Mouse (Mus musculus) intestine, postnatal 0 days (tissue): ENCODE measurements around the gene Cisd1. TPM values are rescaled to one million over a fixed set of nuclear protein-coding genes. Genes with fewer than 3 reads are reported as not detected.
"Not testable (repeated sequence)": the region's sequence is repeated elsewhere in the genome, so short reads cannot be mapped to it uniquely, and the experiment has no call there.

Experiments
- ATAC-seq: fragments of 200-750 bp; cut with Nextera tagmentation; 2 replicates; pipeline ENCODE4 v1.8.0; 2017; ENCODE audit warnings: mild to moderate bottlenecking, moderate TSS enrichment, moderate library complexity
- H3K27ac ChIP-seq: fragments of 300-500 bp; sonication (generic); 2 replicates; pipeline ENCODE4 v1.5.1; 2014; ENCODE audit warnings: mild to moderate bottlenecking, low read depth, low read length, moderate library complexity
- H3K27me3 ChIP-seq: fragments of 300-500 bp; sonication (generic); replicated peaks from 2 replicates; pipeline ENCODE4 v1.6.1; 2014; ENCODE audit warnings: low read length, mixed read lengths; ENCODE audit not compliant: control insufficient read depth, insufficient read depth
- H3K36me3 ChIP-seq: fragments of 300-500 bp; sonication (generic); 2 replicates; pipeline ENCODE4 v1.6.1; 2014; ENCODE audit warnings: mild to moderate bottlenecking, moderate library complexity; ENCODE audit not compliant: control insufficient read depth, insufficient read depth
- H3K4me1 ChIP-seq: fragments of 300-500 bp; sonication (generic); replicated peaks from 2 replicates; pipeline ENCODE4 v1.6.1; 2014; ENCODE audit warnings: antibody characterized with exemption, low read length, mixed read lengths; ENCODE audit not compliant: control insufficient read depth, insufficient read depth
- H3K4me2 ChIP-seq: fragments of 300-500 bp; sonication (generic); replicated peaks from 2 replicates; pipeline ENCODE4 v1.6.1; 2014; ENCODE audit warnings: low read depth, mild to moderate bottlenecking, moderate library complexity
- H3K4me3 ChIP-seq: fragments of 300-500 bp; sonication (generic); 2 replicates; pipeline ENCODE4 v1.5.1; 2014; ENCODE audit warnings: low read depth, low read length
- H3K9ac ChIP-seq: fragments of 300-500 bp; sonication (generic); 2 replicates; pipeline ENCODE4 v1.6.1; 2014; ENCODE audit warnings: mild to moderate bottlenecking, low read depth, low read length
- H3K9me3 ChIP-seq: fragments of 300-500 bp; sonication (generic); 2 replicates; pipeline ENCODE4 v1.6.1; 2016; ENCODE audit warnings: mixed run types; ENCODE audit not compliant: control insufficient read depth
- CTCF ChIP-seq: sonication (generic); IDR thresholded peaks from 2 replicates; pipeline ENCODE4 v1.5.1; 2016; ENCODE audit warnings: low read depth, mild to moderate bottlenecking, control low read depth, antibody characterized with exemption, moderate library complexity
- WGBS: fragments of 180-500 bp; shearing (Covaris S2); extraction: QIAGEN DNeasy Blood & Tissue Kit; methylation state at CpG from one replicate; pipeline ENCODE4 v1.1.7; 2014; 5-methylcytosine and 5-hydroxymethylcytosine counted together
- polyA plus RNA-seq: library from polyadenylated mRNA; unstranded; fragments of >200 nt; fragmentation: Nextera tagmentation; extraction: Ambion mirVana; gene quantifications from 2 replicates; pipeline ENCODE4 v1.2.1, GENCODE M21; 2015

Gene Cisd1
- polyA plus RNA-seq = 197 and 204 TPM in 2 replicates

DNA sequence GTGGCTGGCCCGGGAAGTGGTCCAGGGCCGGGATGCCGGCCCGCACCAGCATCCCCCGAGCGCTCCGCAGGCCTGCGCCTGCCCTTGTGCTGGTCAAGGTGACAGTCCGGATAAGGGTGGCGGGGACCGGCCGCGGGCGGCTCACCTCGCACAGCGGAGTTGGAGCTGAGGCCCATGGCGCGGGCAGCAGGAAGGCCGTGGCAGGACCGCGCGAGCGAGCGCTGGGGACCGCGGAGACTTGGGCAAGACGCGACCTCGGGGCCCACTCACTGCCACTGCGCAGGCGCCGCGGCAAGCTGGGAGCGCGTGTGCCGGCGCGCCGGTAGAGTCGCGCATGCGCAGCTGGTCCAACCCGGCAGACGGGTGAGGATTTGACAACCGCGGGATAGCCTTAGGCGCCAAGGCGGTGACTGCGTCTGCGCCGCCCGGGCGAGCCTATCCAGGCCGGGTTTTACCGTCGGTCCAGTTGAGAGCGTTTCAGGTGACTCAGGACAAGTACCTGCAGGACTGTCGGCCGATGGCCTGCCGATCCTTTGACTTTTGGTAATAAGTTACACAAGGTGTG, at the start of gene Cisd1:
Gene Cisd1, minus strand, starts transcription at position 376 of the 565 bp plus-strand sequence.
- Histone ChIP-seq H3K36me3 (no peaks in the 10 kb centered on the region), H3K9ac (peak within 1 kb of the TSS; percentile 70), H3K4me2 (peak within 1 kb of the TSS; percentile 87), H3K4me1 (peaks cover 5% of the 10 kb centered on the region; the same call in 1 of the 2 replicates), H3K27me3 (no peaks in the 10 kb centered on the region), H3K4me3 (peak within 1 kb of the TSS; percentile 66), H3K27ac (peak within 1 kb of the TSS; percentile 88), H3K9me3 (no peaks in the 10 kb centered on the region)
- peak; percentile 76 for ATAC-seq
- under 1% methylated on average over 60 of the region's 60 CpGs for WGBS
- TF ChIP-seq CTCF = no peak

DNA sequence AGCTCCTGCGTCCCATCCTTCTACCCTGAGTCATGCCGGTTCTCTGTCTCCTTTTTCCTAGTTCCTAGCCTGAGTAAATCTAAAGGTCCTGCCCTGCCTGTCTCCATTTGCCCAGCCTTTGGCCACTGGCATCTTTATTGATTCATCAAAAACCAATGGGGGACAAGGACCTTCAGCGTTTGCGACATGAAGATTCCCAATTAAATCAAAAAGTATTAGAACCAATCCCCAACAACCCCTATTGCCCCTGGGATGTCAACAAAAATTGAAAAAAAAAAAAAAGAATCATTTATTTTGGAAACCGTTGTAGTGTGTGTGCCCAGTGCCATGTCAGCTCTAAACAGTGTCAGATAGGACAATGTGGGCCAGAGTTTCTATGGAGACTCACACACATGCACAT, 44.6 kb upstream of the Cisd1 start:
- no peak overlapping the region for H3K9ac ChIP-seq
- H3K4me2 ChIP-seq = no peak overlapping the region
- no peaks in the 10 kb centered on the region for H3K4me1 ChIP-seq
- no peaks in the 10 kb centered on the region for H3K27me3 ChIP-seq
- 83% methylated on average over 5 of the region's 5 CpGs for WGBS
- no peak overlapping the region for H3K4me3 ChIP-seq
- no peak for TF ChIP-seq CTCF
- H3K9me3 ChIP-seq = 0 out of 2 replicates have a peak, but pooled peaks cover 5% of the 10 kb centered on the region
- H3K36me3 ChIP-seq = no peaks in the 10 kb centered on the region
- H3K27ac ChIP-seq = no peak overlapping the region
- ATAC-seq = no peak

DNA sequence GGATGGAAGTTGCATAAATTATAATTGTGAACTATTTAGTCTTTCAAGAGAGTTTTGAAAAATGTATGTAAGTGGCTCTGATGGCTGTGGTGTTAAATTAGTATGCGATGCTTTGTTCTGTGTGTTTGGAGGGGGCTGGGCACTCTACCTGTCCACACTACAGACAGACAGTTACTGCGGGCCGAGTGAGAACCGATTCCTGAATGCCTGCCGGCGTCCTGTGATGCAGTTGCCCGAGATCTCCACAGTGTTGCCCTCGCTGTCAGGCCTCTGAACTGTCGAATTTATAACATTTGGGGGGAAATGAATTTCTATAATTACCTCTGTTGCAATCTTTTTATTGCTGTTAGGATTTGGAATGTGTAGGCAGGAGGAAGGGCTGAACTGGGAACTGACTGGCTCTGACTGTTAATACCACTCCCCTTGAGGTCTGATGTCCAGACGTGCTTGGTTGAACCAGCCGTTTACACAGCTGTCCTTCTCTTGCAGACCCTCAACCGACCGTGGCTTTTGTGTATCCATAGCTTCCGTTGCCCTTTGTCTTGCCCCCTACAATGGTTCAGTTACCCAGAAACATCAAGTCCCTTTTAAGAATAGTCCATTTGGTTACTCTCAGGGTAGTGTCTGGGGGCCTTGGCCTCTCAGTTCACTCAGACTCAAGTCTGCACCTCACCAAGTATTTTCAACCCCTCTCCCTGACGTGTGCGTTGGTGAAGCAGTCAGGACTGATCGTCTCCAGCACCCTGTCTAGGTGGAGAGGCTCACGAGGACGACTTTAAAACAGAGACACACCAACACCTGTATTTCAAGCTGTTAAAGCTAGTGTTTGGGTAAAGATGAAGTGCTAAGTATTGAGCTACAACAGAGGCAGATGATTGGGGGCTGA, 39.6 kb upstream of the Cisd1 start:
- H3K9me3 ChIP-seq = no peaks in the 10 kb centered on the region
- no peaks in the 10 kb centered on the region for H3K27me3 ChIP-seq
- WGBS = 48% methylated on average over 19 of the region's 19 CpGs
- peak; percentile 32; the same call in 1 of the 2 replicates for ATAC-seq
- no peak for TF ChIP-seq CTCF
- no peak overlapping the region for H3K4me2 ChIP-seq
- H3K27ac ChIP-seq = no peak overlapping the region
- no peaks in the 10 kb centered on the region for H3K4me1 ChIP-seq
- H3K36me3 ChIP-seq = peaks cover 23% of the 10 kb centered on the region; the same call in 1 of the 2 replicates
- no peak overlapping the region for H3K4me3 ChIP-seq
- no peak overlapping the region for H3K9ac ChIP-seq

DNA sequence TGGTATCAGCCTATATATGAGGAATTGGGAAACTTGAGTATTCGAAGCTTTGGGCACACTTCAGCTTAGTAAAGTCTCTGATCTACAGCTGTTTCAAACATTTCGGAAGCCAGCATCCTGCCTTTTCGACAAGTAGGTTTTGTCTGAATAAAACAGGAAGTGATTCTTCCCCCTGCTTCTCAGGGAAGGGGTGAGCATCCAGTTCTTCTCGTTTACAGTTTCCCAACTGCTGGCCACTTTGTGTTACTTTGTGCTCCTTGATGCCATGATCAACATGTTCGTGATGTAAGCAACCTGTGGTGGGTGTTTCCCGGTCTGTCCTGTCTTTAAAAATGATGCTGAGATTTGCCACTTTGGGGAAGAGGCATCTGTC, 38.8 kb upstream of the Cisd1 start:
- not testable (repeated sequence) for ATAC-seq, H3K4me3 ChIP-seq, H3K27me3 ChIP-seq, H3K9ac ChIP-seq, H3K4me2 ChIP-seq, H3K9me3 ChIP-seq, H3K27ac ChIP-seq, H3K4me1 ChIP-seq
- H3K36me3 ChIP-seq = peaks cover 32% of the 10 kb centered on the region
- 72% methylated on average over 6 of the region's 6 CpGs for WGBS

DNA sequence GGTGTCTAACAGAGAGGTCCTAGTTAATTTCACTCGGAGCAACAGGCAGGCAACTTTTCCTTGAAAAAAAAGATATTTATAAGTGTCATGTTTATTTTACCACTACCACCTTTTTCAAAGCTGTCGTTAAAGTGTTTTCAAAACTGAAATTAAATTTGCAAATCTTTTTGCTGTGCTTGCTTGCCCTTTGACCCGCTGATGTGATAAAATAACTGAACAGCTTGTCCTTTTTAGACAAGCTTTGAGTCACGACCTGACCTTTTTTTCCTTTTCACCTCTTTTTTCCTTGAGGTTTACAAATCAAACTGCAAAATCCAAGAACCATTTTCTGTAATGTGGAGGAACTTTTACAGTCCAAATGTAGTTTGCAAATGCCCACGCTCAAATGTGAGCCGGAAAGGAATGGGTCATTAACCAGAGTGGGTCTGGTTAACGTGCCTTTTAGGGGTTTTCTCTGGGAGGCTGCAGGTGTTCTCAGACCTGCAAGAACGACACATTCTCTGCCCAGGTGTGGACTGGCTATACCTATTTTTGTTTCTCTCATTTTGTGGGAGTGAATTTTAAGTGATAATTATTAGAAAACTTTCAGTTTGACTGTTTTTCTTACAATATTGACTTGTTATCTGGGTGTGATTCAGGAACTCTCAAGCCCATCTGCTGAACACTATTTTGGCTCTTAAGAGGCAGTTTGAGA, 38.3 kb upstream of the Cisd1 start:
- Histone ChIP-seq H3K4me2 (0 out of 2 replicates have a peak overlapping the region, but pooled peaks have one; percentile 21), H3K9ac (no peak overlapping the region), H3K27me3 (no peaks in the 10 kb centered on the region), H3K27ac (peak overlapping the region; percentile 73), H3K4me1 (no peaks in the 10 kb centered on the region), H3K9me3 (no peaks in the 10 kb centered on the region), H3K4me3 (no peak overlapping the region), H3K36me3 (peaks cover 37% of the 10 kb centered on the region)
- 37% methylated on average over 8 of the region's 8 CpGs for WGBS
- no peak for ATAC-seq
- no peak for TF ChIP-seq CTCF

DNA sequence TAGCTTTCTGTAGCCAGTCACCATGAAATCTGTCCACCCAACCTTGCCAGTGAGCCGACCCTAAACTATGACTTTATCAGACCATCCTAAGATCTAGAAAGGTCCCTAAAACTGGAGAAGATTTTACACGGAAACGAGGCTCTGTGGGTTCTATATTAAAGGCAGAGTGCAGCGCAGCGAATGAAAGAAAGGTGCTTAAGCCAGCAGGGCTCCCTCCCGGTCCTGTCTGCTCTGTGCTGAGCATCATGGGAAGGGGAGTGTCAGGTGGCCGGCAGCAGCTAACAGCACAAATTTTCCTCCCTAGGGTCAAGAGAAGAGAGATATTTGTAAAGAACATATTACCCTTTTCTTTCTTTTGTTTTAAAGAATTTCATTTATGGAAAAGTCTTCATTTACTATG, 37.4 kb upstream of the Cisd1 start:
- ATAC-seq = no peak
- no peak overlapping the region for H3K4me2 ChIP-seq
- H3K4me1 ChIP-seq = no peaks in the 10 kb centered on the region
- H3K36me3 ChIP-seq = peaks cover 41% of the 10 kb centered on the region
- H3K4me3 ChIP-seq = no peak overlapping the region
- no peak overlapping the region for H3K9ac ChIP-seq
- 62% methylated on average over 7 of the region's 7 CpGs for WGBS
- TF ChIP-seq CTCF = no peak
- H3K27ac ChIP-seq = peak overlapping the region; percentile 46; the same call in 1 of the 2 replicates
- no peaks in the 10 kb centered on the region for H3K9me3 ChIP-seq
- no peaks in the 10 kb centered on the region for H3K27me3 ChIP-seq
